Mouse (Mus musculus) heart, postnatal 0 days (tissue): ENCODE results near the gene Nav2.

Experiments used
- CTCF ChIP-seq: IDR thresholded peaks from 2 replicates; pipeline ENCODE4 v1.5.1; 2016; ENCODE audit warnings: antibody characterized with exemption, control low read depth, low read depth
- EP300 ChIP-seq: IDR thresholded peaks from 2 replicates; pipeline ENCODE4 v1.6.1; 2016; ENCODE audit warnings: antibody characterized with exemption, low read depth

DNA sequence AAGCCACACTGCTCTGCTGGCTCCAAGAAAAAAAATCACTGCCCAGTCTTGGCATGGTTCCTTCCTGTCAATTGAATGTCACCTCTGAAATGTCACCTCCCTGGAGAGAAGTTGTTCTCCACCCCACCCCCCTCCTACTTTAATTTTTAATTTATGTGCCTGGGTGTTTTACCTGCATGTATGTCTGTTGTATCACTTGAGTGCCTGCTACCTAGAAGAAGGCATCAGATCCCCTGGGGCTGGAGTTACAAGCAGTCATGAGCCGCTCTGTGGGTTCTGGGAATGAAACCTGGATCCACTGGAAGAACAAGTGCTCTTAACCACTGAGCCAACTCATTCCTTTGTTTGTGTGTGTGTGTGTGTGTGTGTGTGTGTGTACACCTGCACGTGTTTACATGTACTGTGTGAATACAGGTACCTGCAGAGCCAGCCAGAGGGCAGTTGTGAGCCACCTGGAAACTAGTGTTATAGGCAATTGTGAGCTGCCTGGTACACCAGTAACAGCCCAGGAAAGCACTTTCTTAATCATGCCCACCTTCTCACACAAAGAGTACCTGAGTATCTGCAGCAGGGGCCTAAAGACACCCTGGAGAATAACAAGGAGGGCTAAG is 433.5 kb downstream of the Nav2 start:
- TF ChIP-seq CTCF (peak; percentile 4; the same call in 1 of the 2 replicates), EP300 (no peak)
